In the genomic region with DNA sequence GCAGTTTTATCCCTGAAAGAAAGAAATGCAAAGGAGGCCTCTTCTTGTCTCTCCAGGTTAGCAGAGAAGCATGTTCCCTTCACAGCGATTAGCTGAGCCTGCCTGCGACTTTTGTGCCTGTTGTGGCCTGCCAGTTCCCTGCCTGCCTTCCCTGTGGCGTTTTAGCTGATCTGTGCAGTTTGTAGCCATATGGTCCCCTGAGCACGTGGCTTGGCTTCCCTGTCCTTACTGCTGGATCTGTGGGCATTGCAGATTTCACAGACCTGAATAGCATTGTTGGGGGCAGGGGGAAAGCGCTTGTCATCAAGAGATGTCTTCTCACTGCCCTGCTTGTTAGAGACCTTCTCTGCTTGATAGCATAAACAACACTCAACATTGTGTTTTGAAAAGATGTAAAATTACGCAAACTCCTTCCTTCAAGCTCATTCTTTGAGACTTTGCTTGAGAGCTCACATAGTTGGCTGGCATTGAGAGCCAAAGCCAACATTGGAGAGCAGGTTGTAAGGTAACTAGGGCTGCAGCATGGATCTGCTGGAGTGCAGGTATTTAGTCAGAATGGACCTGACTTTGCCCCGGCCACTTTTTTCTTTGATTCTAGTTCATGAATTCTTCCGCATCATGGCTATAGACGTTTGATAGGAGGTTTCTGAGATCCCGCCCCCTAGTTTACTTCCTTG, we compare ENCODE assay signal across 10 mouse cellular contexts.
A peak's percentile ranks its signal among the peaks of the same experiment; 100 is the strongest.
DNase-seq lines count a peak whose midpoint lies in the region; ATAC-seq and TF ChIP-seq lines count a peak whose summit lies in the region.
"Had no signal": no experiment of that assay in that cellular context is flagged by ENCODE, and none has a peak within 500 bp of the region (broad histone marks: within the 10 kb centered on the region; RNA-seq: fewer than 3 reads in every experiment).

No protein-coding gene starts in this region.

- H3K4me2 ChIP-seq in forebrain, embryonic 15.5 days (replicated peaks): no peak overlapping the region
- H3K4me2 ChIP-seq in stomach, postnatal 0 days (replicated peaks; ENCODE audit: low read depth): no peak overlapping the region
- H3K4me2 ChIP-seq: limb, embryonic 15.5 days had no signal

- no peak for DNase-seq in frontal cortex, postnatal 25 days (ENCODE audit: low spot score in 2 of 2)
- DNase-seq in left cerebral cortex, adult 18-20 months (ENCODE audit: low spot score in 2 of 2): peak; percentile 70 to 77
- DNase-seq in right cerebral cortex, adult 18-20 months: peak; percentile 81
- no peak for DNase-seq in urinary bladder, postnatal 4 days (ENCODE audit: low spot score in 2 of 2)
- DNase-seq in stomach, postnatal 0 days (ENCODE audit: low spot score): no peak
- DNase-seq in heart, adult 11 months: no peak

- H3K9ac ChIP-seq in forebrain, embryonic 15.5 days (replicated peaks): no peak overlapping the region
- no peak overlapping the region; the same call in 1 of the 2 replicates for H3K9ac ChIP-seq in stomach, postnatal 0 days (ENCODE audit: low read length)
- H3K9ac ChIP-seq: limb, embryonic 15.5 days had no signal

- H3K9me3 ChIP-seq in forebrain, embryonic 15.5 days: no peaks in the 10 kb centered on the region
- no peaks in the 10 kb centered on the region for H3K9me3 ChIP-seq in stomach, postnatal 0 days (ENCODE audit: control insufficient read depth, low read length)
- H3K9me3 ChIP-seq: heart, embryonic 10.5 days; limb, embryonic 15.5 days had no signal

- peak overlapping the region; percentile 56 for H3K27ac ChIP-seq in forebrain, embryonic 15.5 days (replicated peaks)
- H3K27ac ChIP-seq in stomach, postnatal 0 days (replicated peaks): no peak overlapping the region
- H3K27ac ChIP-seq: heart, embryonic 10.5 days; limb, embryonic 15.5 days had no signal

- no peak for TF ChIP-seq EP300 in stomach, postnatal 0 days (optimal IDR thresholded peaks at IDR 0.05)

- H3K36me3 ChIP-seq in forebrain, embryonic 15.5 days: no peaks in the 10 kb centered on the region
- H3K36me3 ChIP-seq in stomach, postnatal 0 days (ENCODE audit: control insufficient read depth, insufficient read depth, low read length): no peaks in the 10 kb centered on the region

- peaks cover 24% of the 10 kb centered on the region for H3K4me1 ChIP-seq in forebrain, embryonic 15.5 days
- H3K4me1 ChIP-seq in stomach, postnatal 0 days (replicated peaks; ENCODE audit: control insufficient read depth, insufficient read depth): no peaks in the 10 kb centered on the region
- H3K4me1 ChIP-seq: heart, embryonic 10.5 days; limb, embryonic 15.5 days had no signal

- H3K27me3 ChIP-seq in forebrain, embryonic 15.5 days: no peaks in the 10 kb centered on the region
- no peaks in the 10 kb centered on the region for H3K27me3 ChIP-seq in stomach, postnatal 0 days (ENCODE audit: control insufficient read depth, insufficient read depth, low read length)
- H3K27me3 ChIP-seq: limb, embryonic 15.5 days had no signal

- H3K4me3 ChIP-seq in forebrain, embryonic 15.5 days: no peak overlapping the region
- H3K4me3 ChIP-seq in stomach, postnatal 0 days (ENCODE audit: low read depth, low read length): no peak overlapping the region
- H3K4me3 ChIP-seq: heart, embryonic 10.5 days; limb, embryonic 15.5 days had no signal

- 62% methylated on average over 10 of the region's 10 CpGs for WGBS in forebrain, embryonic 15.5 days
- WGBS in stomach, postnatal 0 days: 76% methylated on average over 10 of the region's 10 CpGs

- peak; percentile 66 for ATAC-seq in frontal cortex, adult (ENCODE audit: low TSS enrichment)
- peak; percentile 78; the same call in 1 of the 2 replicates for ATAC-seq in forebrain, embryonic 15.5 days (replicated peaks)
- no peak for ATAC-seq in stomach, postnatal 0 days (ENCODE audit: low FRiP score, low TSS enrichment)

- no peak for TF ChIP-seq CTCF in stomach, postnatal 0 days (IDR thresholded peaks at IDR 0.05; ENCODE audit: low read depth)

Comparison
In these comparisons a context has a peak if more than half of its experiments do, and no peak if none do; other contexts are left out.
1. DNase-seq: peak in left cerebral cortex, adult 18-20 months (2 of 2) and right cerebral cortex, adult 18-20 months (single experiment); none in frontal cortex, postnatal 25 days (0 of 2), urinary bladder, postnatal 4 days (0 of 2), stomach, postnatal 0 days (single experiment) and heart, adult 11 months (single experiment).